ENCODE assay signal across 28 mouse cellular contexts in the genomic region with DNA sequence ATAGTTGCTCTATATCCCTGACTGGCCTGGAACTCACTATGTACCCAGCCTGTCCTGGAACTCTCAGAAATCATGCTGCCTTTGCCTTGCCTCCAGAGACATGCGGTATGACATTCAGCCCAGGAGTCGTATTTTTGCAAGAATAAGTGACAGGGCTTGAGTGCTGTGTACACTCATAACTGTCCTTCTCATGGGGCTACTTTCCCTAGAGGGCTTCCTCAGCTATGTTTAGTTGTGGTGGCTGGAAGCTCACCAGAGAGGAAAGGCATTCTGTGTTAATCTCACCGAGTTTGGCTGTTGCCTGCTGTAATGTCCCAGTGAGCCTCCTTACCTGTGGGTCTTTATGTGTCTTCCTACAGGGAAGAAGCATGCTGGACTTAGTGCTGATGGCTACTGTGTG. TPM values are rescaled to one million over a fixed set of nuclear protein-coding genes. Genes with fewer than 3 reads are reported as not detected.
"Had no signal": no experiment of that assay in that cellular context is flagged by ENCODE, and none has a peak within 500 bp of the region (broad histone marks: within the 10 kb centered on the region; RNA-seq: fewer than 3 reads in every experiment).

No protein-coding gene starts in this region.

- H3K9ac ChIP-seq: heart, embryonic 13.5 days; heart, embryonic 15.5 days; hindbrain, embryonic 12.5 days; hindbrain, embryonic 15.5 days; intestine, embryonic 15.5 days; limb, embryonic 12.5 days; liver, embryonic 13.5 days; liver, embryonic 15.5 days had no signal

- ATAC-seq: inflammation-experienced regulatory T-cells, adult 6 months; intestine, embryonic 15.5 days; intestine, postnatal 0 days had no signal

- H3K27me3 ChIP-seq: intestine, embryonic 15.5 days had no signal

- H3K36me3 ChIP-seq: heart, embryonic 13.5 days; heart, embryonic 15.5 days; hindbrain, embryonic 12.5 days; hindbrain, embryonic 15.5 days; intestine, embryonic 15.5 days; limb, embryonic 10.5 days; limb, embryonic 12.5 days; liver, embryonic 13.5 days; liver, embryonic 15.5 days had no signal

- H3K4me2 ChIP-seq: heart, embryonic 11.5 days; heart, embryonic 13.5 days; heart, embryonic 15.5 days; hindbrain, embryonic 12.5 days; hindbrain, embryonic 15.5 days; intestine, embryonic 15.5 days; limb, embryonic 12.5 days; liver, embryonic 11.5 days; liver, embryonic 13.5 days; liver, embryonic 15.5 days had no signal

- H3K9me3 ChIP-seq: heart, embryonic 13.5 days; heart, embryonic 15.5 days; hindbrain, embryonic 12.5 days; hindbrain, embryonic 15.5 days; intestine, embryonic 15.5 days; limb, embryonic 10.5 days; limb, embryonic 12.5 days; liver, embryonic 13.5 days; liver, embryonic 15.5 days had no signal

- H3K4me3 ChIP-seq: heart, adult 2 months; heart, embryonic 13.5 days; heart, embryonic 15.5 days; hindbrain, embryonic 12.5 days; hindbrain, embryonic 15.5 days; intestine, embryonic 15.5 days; layer of hippocampus, adult 2 months; left cerebral cortex, adult 2 months; limb, embryonic 10.5 days; limb, embryonic 12.5 days; liver, embryonic 13.5 days; liver, embryonic 15.5 days had no signal

- DNase-seq: gastrocnemius, postnatal 14 days; gastrocnemius, postnatal 36 days; heart, adult 11 months; heart, adult 2 months; heart, postnatal 14 days; heart, postnatal 36 days; kidney, adult 18-20 months; kidney, adult 8-10 months; kidney, postnatal 10 days; kidney, postnatal 25 days; kidney, postnatal 4 days; liver; liver, embryonic 13.5 days had no signal

- H3K27ac ChIP-seq: heart, adult 2 months; heart, embryonic 13.5 days; heart, embryonic 15.5 days; hindbrain, embryonic 12.5 days; hindbrain, embryonic 15.5 days; intestine, embryonic 15.5 days; layer of hippocampus, adult 2 months; left cerebral cortex, adult 2 months; limb, embryonic 10.5 days; limb, embryonic 12.5 days; liver, embryonic 13.5 days; liver, embryonic 15.5 days had no signal

RNA-seq across cellular contexts. Expression of gene Zfp541, which starts 33.0 kb away (rescaled TPM):
- polyA plus RNA-seq: heart, embryonic 11.5 days; heart, embryonic 15.5 days; heart, postnatal 0 days; intestine, postnatal 0 days; limb, embryonic 10.5 days; limb, embryonic 12.5 days; liver, embryonic 11.5 days; liver, embryonic 13.5 days; liver, embryonic 15.5 days had no signal

RNA-seq across cellular contexts. Expression of gene Slc8a2, which starts 35.0 kb away (rescaled TPM):
- polyA plus RNA-seq: inflammation-experienced regulatory T-cells, adult 6 months; liver, embryonic 13.5 days; liver, embryonic 15.5 days had no signal
